Mouse (Mus musculus) testis, postnatal 14 days (tissue): Measurements from ENCODE around the gene Ppp4r4.
A peak's percentile ranks its signal among the peaks of the same experiment; 100 is the strongest.
"Not testable (repeated sequence)": the region's sequence is repeated elsewhere in the genome, so short reads cannot be mapped to it uniquely, and the experiment has no call there.

Source experiments
- DNase-seq: peaks from one replicate; pipeline ENCODE4 v3.0.0; 2021; ENCODE audit warnings: low spot score

The Ppp4r4 gene

DNA sequence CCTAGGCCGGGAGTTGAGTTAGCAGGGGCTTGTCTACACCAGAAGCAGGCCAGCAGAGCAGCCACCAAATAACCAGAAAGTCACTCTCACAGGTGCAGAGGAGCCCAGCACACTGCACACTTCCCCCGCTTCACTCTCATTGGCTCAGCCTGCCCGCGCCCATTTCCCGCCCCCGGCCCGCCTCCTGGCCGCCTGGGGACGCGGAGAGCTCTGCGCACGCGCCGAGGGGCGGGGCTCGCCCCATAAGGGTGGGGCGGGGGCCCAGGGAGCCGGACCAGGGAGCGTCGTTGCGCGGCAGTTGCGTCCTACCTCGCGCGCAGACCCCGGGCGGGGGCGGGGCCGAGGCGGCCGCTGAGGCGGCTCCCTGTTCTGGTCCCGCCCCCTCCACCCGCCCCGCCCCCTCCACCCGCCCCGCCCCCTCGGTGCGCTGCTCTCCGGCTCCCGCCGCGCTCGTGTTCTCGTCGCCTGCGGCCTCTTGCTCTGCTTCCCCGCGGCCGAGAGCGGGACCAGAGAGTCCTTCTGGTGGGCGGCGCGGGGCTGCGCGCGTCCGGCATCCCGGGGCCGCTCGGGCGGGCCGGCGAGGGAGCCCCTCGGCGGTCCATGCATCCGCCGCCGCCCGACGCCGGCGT, at the start of gene Ppp4r4:
Ppp4r4 (plus strand) TSS at position 264 of the 629 bp plus-strand sequence.
- DNase-seq, result peak; percentile 95

DNA sequence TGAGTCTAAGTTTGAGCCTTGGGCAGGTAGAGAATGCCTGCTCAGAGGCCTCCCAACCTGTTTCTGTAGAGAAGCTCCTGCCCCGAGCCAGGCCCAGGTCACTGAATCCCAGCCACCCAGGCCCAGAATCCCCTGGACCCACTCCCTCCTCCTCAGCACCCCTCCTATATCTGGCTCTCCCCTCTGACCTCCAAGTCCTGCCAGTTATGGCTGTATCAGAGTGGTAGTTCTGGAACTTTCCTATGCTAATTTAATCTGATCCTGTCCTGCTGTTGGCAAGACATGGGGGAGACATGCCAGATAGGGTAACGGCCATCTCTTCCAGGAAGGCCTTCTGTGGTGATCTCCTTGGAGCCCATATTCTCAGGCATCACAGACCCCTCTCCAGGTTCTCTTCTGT, 49.3 kb upstream of the Ppp4r4 start:
- DNase-seq, result no peak

DNA sequence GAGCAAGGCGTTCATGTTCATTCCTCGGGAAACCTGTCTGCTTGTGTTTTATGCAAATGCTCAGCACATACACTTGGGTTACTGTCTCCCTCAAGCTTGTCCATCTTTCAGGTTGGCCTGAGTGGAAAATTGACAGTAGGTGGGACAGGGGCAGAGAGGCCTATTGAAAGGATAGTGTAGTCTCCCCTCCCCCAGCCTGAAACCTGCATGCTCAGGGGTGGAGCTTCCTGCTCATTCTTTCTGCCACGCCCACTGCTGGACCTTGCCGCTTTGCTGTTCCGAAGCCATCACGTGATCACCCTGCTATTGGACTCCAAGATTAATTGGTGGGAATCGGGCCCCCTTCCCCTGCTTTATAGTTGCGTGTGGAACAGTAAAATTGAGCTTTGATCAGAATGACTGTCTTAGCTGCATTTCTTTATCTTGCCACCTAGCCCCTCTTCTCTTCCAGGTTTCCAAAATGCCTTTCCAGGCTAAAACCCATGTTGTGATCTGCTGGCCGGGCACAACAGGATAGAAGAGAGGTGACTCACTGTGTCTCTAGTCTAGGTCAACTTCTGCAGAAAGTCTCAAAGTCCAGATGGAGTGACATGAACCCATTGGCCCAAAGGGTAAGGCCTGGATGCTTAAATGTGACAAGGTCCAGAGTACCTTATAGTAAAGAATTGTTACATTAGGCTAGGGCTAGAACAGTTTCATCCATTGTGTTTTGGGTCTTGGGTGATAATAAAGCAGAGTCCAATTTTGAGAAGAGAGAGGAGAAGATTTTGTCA, 47.7 kb upstream of the Ppp4r4 start:
- DNase-seq, result not testable (repeated sequence)

DNA sequence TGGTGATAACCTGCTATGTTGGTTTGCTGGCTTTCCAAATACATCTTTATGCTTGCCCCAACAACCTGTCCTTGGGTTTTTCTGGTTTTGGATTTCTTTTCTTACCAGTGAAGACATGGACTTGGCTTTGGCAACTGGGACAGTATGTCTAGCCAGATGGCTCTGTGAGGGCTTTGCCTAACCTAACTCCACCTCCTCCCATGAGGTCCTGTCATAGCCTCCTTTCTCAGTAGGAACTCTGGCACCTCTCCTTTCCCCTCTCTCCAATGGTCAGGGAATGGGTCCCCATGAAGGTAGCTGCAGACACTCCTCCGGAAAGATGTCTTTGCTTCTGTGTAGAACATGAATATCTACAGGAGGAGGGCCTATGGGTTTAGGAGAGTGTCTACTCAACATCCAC, 45.4 kb upstream of the Ppp4r4 start:
- no peak for DNase-seq

DNA sequence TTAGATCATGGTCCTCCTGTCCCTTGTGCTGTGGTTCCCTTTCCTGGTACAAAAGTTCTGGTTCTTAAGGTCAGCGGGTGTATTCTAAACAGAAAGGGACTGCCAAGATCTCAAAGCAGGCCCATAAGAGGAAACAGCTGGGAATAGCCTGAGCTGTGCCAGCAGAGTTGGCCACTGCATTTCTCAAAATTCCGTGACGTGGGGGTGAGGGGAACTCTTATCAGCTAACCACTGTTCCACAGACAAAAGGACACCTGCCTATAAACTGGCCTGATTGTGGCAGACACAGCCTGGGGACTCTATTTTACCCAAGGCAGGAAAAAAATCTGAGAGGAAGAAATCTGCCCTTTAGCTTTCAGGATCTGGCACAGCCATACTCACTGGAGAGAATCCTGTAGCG, 44.8 kb upstream of the Ppp4r4 start:
- no peak for DNase-seq

GRCm38 (mm10) chr12:103487750-103488149, 44.3 kb upstream of the Ppp4r4 start:
- no peak for DNase-seq

- DNase-seq, result no peak
These were observed 40.9 kb upstream of the Ppp4r4 start for GRCm38 (mm10) chr12:103491091-103491730.

GRCm38 (mm10) chr12:103492767-103493166, 39.3 kb upstream of the Ppp4r4 start:
- DNase-seq, result peak; percentile 50

DNA sequence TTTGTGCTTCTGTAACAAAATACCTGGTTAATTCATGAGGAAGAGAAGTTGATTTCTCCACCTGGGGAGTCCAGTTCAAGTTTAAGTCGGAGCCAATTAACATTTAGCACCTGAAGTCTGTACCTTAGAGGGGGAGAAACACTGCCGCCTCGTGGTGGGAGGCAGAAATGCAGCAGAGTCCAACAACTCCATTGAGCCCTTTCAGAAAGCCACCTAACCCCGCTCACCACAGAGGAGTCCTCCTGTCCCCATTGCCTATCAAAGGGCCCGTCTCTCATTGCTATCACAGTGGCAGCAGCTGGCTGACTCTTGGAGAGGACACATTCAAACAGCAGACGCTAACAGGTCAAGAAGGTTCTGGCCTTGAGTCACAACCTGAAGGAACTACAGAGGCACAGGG, 37.6 kb upstream of the Ppp4r4 start:
- peak; percentile 22 for DNase-seq

DNA sequence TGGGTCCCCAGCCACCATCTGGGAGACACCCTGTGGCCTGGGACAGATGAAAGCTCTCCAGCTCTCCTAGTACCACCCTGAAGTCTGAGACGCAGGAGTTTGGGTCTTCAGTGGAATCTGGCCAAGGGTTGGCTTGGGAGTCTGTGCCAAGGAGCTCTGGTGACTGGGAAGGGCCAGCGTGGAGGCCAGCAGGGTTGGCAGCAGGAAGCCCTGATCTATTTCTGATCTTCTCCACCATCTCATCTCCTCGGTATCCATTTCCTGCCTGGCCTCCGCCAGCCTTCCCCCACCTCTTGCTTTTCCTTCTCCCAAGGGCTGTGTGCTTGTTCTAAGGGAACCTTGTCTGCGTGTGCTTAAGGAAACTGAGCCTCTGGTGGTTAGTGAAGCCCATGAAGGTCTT, 33.3 kb upstream of the Ppp4r4 start:
- no peak for DNase-seq

- DNase-seq, result no peak
These were observed 32.8 kb upstream of the Ppp4r4 start for GRCm38 (mm10) chr12:103499261-103499660.

DNA sequence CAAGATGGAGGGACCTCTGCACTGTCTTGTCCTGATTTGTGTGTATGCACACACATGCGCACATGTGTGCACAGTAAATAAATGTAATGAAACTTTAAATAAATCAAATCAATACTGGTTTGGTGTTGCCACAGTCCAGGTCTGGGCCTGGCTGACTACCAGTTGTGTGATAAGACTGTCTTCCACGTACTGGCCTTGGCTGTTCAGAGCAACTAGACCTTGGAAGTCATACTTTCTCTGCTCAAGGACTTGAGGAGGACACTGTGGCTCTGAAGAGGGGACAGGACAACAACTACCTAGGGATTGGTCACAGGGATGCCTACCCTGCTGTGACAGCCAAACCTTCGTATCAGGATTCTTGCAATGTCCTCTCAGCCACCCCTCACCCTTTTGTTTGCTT, 28.8 kb upstream of the Ppp4r4 start:
- DNase-seq, result no peak

GRCm38 (mm10) chr12:103504402-103504801, 27.7 kb upstream of the Ppp4r4 start:
- DNase-seq, result no peak

GRCm38 (mm10) chr12:103508346-103508745, 23.7 kb upstream of the Ppp4r4 start:
- no peak for DNase-seq

DNA sequence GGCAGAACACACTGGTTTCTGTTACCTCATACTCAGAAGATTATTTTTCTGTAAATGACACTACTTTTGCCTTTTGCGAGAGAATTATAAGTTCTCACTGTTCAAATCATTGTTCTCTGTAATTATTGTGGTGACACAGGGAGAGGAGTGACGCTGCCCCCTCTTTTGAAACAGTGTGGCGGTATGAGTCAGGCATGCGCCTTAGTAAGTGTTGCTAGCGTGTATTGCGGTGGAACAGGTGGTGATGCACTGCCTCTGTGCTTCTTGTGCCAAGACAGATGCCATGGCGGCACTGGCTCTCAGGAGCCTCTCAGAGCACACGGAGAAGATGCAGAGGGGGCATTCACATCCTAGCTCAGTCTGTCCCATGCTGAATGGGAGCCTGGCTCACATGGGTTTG, 22.2 kb upstream of the Ppp4r4 start:
- DNase-seq, result no peak

DNA sequence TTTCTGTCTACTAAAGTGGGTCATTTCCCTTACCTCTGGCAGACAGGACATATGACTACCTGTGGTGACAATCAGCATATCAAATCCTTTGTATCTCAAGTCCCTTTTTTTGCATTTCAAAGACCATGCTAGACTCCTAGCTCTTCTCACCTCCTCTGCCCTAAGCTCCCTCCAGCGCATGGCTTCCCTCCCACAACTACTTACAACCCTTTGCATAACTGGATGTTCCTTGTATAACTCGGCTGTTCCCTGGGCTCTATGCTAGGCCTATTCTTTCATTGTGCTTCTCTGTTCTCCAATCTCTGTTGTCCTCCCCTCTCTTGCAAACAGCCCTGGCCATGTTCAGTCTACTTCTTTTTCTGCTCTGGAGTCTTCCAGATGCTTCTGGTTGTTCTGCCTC, 20.5 kb upstream of the Ppp4r4 start:
- no peak for DNase-seq

GRCm38 (mm10) chr12:103513039-103513438, 19.0 kb upstream of the Ppp4r4 start:
- no peak for DNase-seq

GRCm38 (mm10) chr12:103513451-103513871, 18.6 kb upstream of the Ppp4r4 start:
- no peak for DNase-seq

- DNase-seq, result no peak
These were observed 17.7 kb upstream of the Ppp4r4 start for GRCm38 (mm10) chr12:103514354-103514753.

- DNase-seq, result no peak
These were observed 16.4 kb upstream of the Ppp4r4 start for GRCm38 (mm10) chr12:103515638-103516037.

GRCm38 (mm10) chr12:103518640-103519039, 13.4 kb upstream of the Ppp4r4 start:
- no peak for DNase-seq

DNA sequence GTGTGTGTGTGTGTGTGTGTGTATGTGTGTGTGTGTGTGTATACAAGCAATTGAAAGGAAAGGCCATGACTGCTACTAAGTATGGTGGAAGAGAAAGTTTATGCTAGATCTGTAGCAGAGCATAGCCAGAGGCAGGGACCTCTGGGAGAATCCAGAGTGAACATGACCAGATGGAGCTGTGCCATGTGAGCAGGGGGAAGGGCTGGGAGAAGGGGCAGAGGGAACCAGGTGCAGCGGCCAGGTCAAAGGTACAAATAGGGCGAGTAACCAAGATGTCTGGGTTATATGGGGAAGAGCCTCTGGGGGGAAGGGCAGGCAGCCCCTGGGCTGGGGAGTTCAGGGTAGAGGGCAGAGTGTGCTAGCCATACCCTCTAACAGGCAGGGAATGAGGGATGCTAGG, 1.5 kb upstream of the Ppp4r4 start:
- no peak for DNase-seq
